Mouse (Mus musculus) lung, adult 2 months (tissue): ENCODE data around the gene Cyb5d2.

ENCODE experiments used
- CTCF ChIP-seq: fragments of 200-500 bp; IDR thresholded peaks from 2 replicates; pipeline ENCODE4 v1.5.1; 2011; ENCODE audit warnings: mild to moderate bottlenecking, low read length, control low read depth; ENCODE audit not compliant: insufficient read depth
- POLR2A ChIP-seq: fragments of 200-500 bp; IDR thresholded peaks from 2 replicates; pipeline ENCODE4 v1.6.1; 2011; ENCODE audit warnings: low read depth, mild to moderate bottlenecking, control low read depth, low read length, borderline replicate concordance; ENCODE audit errors: extremely low read depth

- TF ChIP-seq CTCF (no peak), POLR2A (no peak)
Measured at GRCm38 (mm10) chr11:72782503-72782902, 13.4 kb downstream of the Cyb5d2 start.
